Mouse (Mus musculus) brain, embryonic 14.5 days (tissue): Measurements from ENCODE around the gene Pitpnm1.

ENCODE experiments used
- CTCF ChIP-seq: fragments of 200-500 bp; IDR thresholded peaks from 2 replicates; pipeline ENCODE4 v1.5.1; 2012; ENCODE audit warnings: inconsistent platforms, mild to moderate bottlenecking, moderate library complexity, borderline replicate concordance; ENCODE audit not compliant: insufficient read depth, insufficient read length; ENCODE audit errors: extremely low read depth
- POLR2A ChIP-seq: fragments of 200-500 bp; IDR thresholded peaks from 2 replicates; pipeline ENCODE4 v1.6.1; 2012; ENCODE audit warnings: mild to moderate bottlenecking, inconsistent platforms, borderline replicate concordance; ENCODE audit not compliant: poor library complexity, insufficient read depth, insufficient read length, severe bottlenecking; ENCODE audit errors: extremely low read depth

GRCm38 (mm10) chr19:4093772-4094171 lies 6.0 kb upstream of the Pitpnm1 start:
- TF ChIP-seq CTCF (no peak), POLR2A (no peak)
